Mouse (Mus musculus) heart, adult 2 months (tissue): Measurements from ENCODE around the gene Hbq1b.
A peak's percentile ranks its signal among the peaks of the same experiment; 100 is the strongest.

ENCODE experiments used
- CTCF ChIP-seq: fragments of 200-600 bp; IDR thresholded peaks from 2 replicates; pipeline ENCODE4 v1.8.1; 2022; ENCODE audit warnings: antibody characterized with exemption, mild to moderate bottlenecking, moderate library complexity
- EP300 ChIP-seq: fragments of 200-500 bp; IDR thresholded peaks from 2 replicates; pipeline ENCODE4 v1.6.1; 2011; ENCODE audit warnings: low read depth, low read length, control low read depth; ENCODE audit not compliant: insufficient read depth
- POLR2A ChIP-seq: fragments of 200-500 bp; IDR thresholded peaks from 2 replicates; pipeline ENCODE4 v1.6.1; 2011; ENCODE audit warnings: mild to moderate bottlenecking, low read depth, low read length, control low read depth; ENCODE audit not compliant: insufficient read depth

DNA sequence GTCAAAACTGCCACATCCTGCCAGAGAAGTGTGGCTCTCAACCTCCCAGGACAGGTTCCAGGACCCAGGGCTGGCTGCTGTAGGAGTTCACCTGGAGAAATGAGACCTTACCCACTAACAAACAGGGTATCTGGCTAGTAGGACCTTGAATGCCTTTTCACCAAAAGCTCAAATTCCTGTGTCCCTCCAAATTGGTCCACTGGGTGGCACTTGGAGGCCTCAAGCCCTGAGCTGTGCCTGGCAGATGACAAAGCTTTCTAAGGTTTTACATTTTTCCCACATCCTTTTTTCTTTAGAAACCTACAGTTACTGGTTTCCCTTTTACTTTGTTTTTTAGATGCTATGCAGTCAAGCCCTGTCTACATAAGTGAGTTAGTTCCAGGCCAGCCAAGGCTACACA lies 39.7 kb upstream of the Hbq1b start:
- TF ChIP-seq POLR2A (no peak), CTCF (peak; percentile 30), EP300 (no peak)
